Mouse (Mus musculus): ENCODE results near the gene Dcun1d5. TPM values are rescaled to one million over a fixed set of nuclear protein-coding genes. Genes with fewer than 3 reads are reported as not detected.

The Dcun1d5 gene
- 36.8 TPM for polyA plus RNA-seq (2017; shearing (Covaris generic))

DNA sequence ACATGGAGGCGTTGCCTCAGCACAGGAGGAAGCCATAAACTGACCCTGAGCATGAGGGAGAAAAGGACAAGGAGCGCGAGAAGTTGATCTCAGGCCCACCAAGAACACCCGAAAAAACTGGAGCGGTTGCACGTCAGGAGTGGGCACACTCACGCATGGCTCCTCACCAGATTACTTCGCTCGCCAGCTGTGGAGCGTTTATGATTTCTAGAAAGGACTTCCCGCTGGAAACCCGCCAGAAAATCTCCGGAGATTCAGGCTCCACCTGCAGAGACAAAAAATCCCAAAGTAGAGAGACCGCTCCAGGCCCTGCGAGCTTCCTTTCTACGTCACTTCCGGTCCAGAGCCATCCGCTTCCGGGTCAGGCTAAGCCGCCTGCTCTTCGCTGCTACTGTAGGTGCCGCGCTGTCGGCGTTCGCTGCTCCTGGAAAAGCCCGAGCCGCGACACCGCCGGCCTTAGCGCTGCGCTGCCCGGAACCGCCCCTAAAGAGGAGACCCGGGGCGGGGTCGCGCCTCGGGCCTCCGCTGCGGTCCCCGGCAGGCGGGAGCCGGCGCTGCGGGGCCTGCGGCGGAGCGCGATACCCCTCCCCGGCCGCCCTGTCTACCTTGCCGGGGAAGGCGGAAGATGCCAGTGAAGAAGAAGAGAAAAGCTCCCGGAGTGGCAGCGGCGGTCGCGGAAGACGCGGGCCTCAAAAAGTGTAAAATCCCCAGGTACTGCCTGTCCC lies at the start of gene Dcun1d5, which contains the start of gene Dync2h1:
Gene Dcun1d5 (plus strand): TSS at position 349 of the 725 bp plus-strand sequence.
Gene Dync2h1 (minus strand): TSS at position 275 of the 725 bp plus-strand sequence.

Other genes starting within 250 kb of the Dcun1d5 start
- 9.0 TPM for gene Dync2h1, start 74 bp upstream of the Dcun1d5 start, polyA plus RNA-seq (2017; shearing (Covaris generic))
- gene Mmp13, start 88.0 kb downstream of the Dcun1d5 start, polyA plus RNA-seq (2017; shearing (Covaris generic)): 0.13 TPM
- not detected for gene Mmp12, start 159.9 kb downstream of the Dcun1d5 start, polyA plus RNA-seq (2017; shearing (Covaris generic))
- not detected for gene Mmp1b, start 203.5 kb downstream of the Dcun1d5 start, polyA plus RNA-seq (2017; shearing (Covaris generic))

All from activated CD4-positive, CD25-positive, alpha-beta regulatory T cell, adult 9 weeks (primary cell).